Mouse (Mus musculus) heart, embryonic 13.5 days (tissue): Measurements from ENCODE around the gene Jph3. TPM values are rescaled to one million over a fixed set of nuclear protein-coding genes. Genes with fewer than 3 reads are reported as not detected.

Experiments used
- ATAC-seq: fragments of 200-750 bp; cut with Nextera tagmentation; 2 replicates; pipeline ENCODE4 v1.8.0; 2017; ENCODE audit warnings: moderate TSS enrichment; ENCODE audit not compliant: insufficient number of reproducible peaks, low FRiP score, low TSS enrichment; ENCODE audit errors: extremely low read depth
- H3K27ac ChIP-seq: fragments of 300-500 bp; sonication (generic); replicated peaks from 2 replicates; pipeline ENCODE4 v1.5.1; 2015; ENCODE audit warnings: moderate library complexity, mild to moderate bottlenecking, inconsistent platforms
- H3K27me3 ChIP-seq: fragments of 300-500 bp; sonication (generic); replicated peaks from 2 replicates; pipeline ENCODE4 v1.6.1; 2015; ENCODE audit warnings: mild to moderate bottlenecking, inconsistent platforms
- H3K36me3 ChIP-seq: fragments of 300-500 bp; sonication (generic); 2 replicates; pipeline ENCODE4 v1.6.1; 2015; ENCODE audit warnings: mild to moderate bottlenecking, inconsistent platforms
- H3K4me1 ChIP-seq: fragments of 300-500 bp; sonication (generic); 2 replicates; pipeline ENCODE4 v1.6.1; 2015; ENCODE audit warnings: inconsistent platforms
- H3K4me2 ChIP-seq: fragments of 300-500 bp; sonication (generic); 2 replicates; pipeline ENCODE4 v1.6.1; 2015; ENCODE audit warnings: inconsistent platforms, mild to moderate bottlenecking, moderate library complexity
- H3K4me3 ChIP-seq: fragments of 300-500 bp; sonication (generic); 2 replicates; pipeline ENCODE4 v1.5.1; 2015; ENCODE audit warnings: moderate library complexity, mild to moderate bottlenecking, inconsistent platforms
- H3K9ac ChIP-seq: fragments of 300-500 bp; sonication (generic); 2 replicates; pipeline ENCODE4 v1.6.1; 2015; ENCODE audit warnings: inconsistent platforms, mild to moderate bottlenecking, moderate library complexity
- H3K9me3 ChIP-seq: fragments of 300-500 bp; sonication (generic); 2 replicates; pipeline ENCODE4 v1.6.1; 2016; ENCODE audit warnings: inconsistent platforms
- WGBS: fragments of 180-500 bp; shearing (Covaris S2); methylation state at CpG from one replicate; pipeline ENCODE4 v1.1.7; 2015; ENCODE audit warnings: mixed read lengths; 5-methylcytosine and 5-hydroxymethylcytosine counted together
- polyA plus RNA-seq: library from polyadenylated mRNA; unstranded; fragments of >200 nt; fragmentation: Nextera tagmentation; extraction: Ambion mirVana; gene quantifications from 2 replicates; pipeline ENCODE4 v1.2.1, GENCODE M21; 2015

Gene Jph3
- polyA plus RNA-seq, 1 experiment from 2014 or later: 0.44 TPM

GRCm38 (mm10) chr8:121841242-121841641 is 111.8 kb downstream of the Jph3 start:
- H3K27me3 ChIP-seq: no peaks in the 10 kb centered on the region
- WGBS: 52% methylated on average over 8 of the region's 8 CpGs
- no peak overlapping the region for H3K4me3 ChIP-seq
- H3K9ac ChIP-seq: no peak overlapping the region
- H3K4me2 ChIP-seq: no peak overlapping the region
- H3K36me3 ChIP-seq: peaks cover 6% of the 10 kb centered on the region; the same call in 1 of the 2 replicates
- no peaks in the 10 kb centered on the region for H3K4me1 ChIP-seq
- H3K27ac ChIP-seq: no peak overlapping the region
- H3K9me3 ChIP-seq: no peaks in the 10 kb centered on the region
- ATAC-seq: no peak

- WGBS: 85% methylated on average over 8 of the region's 8 CpGs
- Histone ChIP-seq H3K4me3 (no peak overlapping the region), H3K27me3 (no peaks in the 10 kb centered on the region), H3K4me2 (no peak overlapping the region), H3K36me3 (peaks cover 6% of the 10 kb centered on the region; the same call in 1 of the 2 replicates), H3K9ac (no peak overlapping the region), H3K27ac (no peak overlapping the region), H3K4me1 (no peaks in the 10 kb centered on the region), H3K9me3 (no peaks in the 10 kb centered on the region)
- no peak for ATAC-seq
These were observed 112.9 kb downstream of the Jph3 start for GRCm38 (mm10) chr8:121842064-121842955.

- Histone ChIP-seq H3K27me3 (peaks cover 4% of the 10 kb centered on the region), H3K27ac (no peak overlapping the region), H3K9ac (no peak overlapping the region), H3K4me3 (no peak overlapping the region), H3K4me2 (no peak overlapping the region), H3K4me1 (no peaks in the 10 kb centered on the region), H3K36me3 (peaks cover 6% of the 10 kb centered on the region; the same call in 1 of the 2 replicates), H3K9me3 (no peaks in the 10 kb centered on the region)
- ATAC-seq: no peak
- WGBS: 77% methylated on average over 3 of the region's 3 CpGs
These were observed 113.8 kb downstream of the Jph3 start for GRCm38 (mm10) chr8:121843184-121843733.

Other genes with a start within 250 kb of the Jph3 start
- not detected in 2 replicates for gene 1700018B08Rik, start 185.3 kb upstream of the Jph3 start, polyA plus RNA-seq
- 7.8 and 9.8 TPM in 2 replicates for gene Fbxo31, start 150.8 kb upstream of the Jph3 start, polyA plus RNA-seq
- 187 and 188 TPM in 2 replicates for gene Map1lc3b, start 139.3 kb upstream of the Jph3 start, polyA plus RNA-seq
- 7.8 and 8.7 TPM in 2 replicates for gene Zcchc14, start 76.7 kb upstream of the Jph3 start, polyA plus RNA-seq
- gene Klhdc4, start 99.9 kb downstream of the Jph3 start, polyA plus RNA-seq: 25.7 and 26.8 TPM in 2 replicates
- 16.1 and 17.3 TPM in 2 replicates for gene Slc7a5, start 178.1 kb downstream of the Jph3 start, polyA plus RNA-seq
- gene Car5a, start 215.3 kb downstream of the Jph3 start, polyA plus RNA-seq: 0.12 and 0.31 TPM in 2 replicates
- 23.1 and 30.4 TPM in 2 replicates for gene Banp, start 220.1 kb downstream of the Jph3 start, polyA plus RNA-seq